Mouse (Mus musculus) midbrain, embryonic 13.5 days (tissue): Measurements from ENCODE around the gene Taar8b. TPM values are rescaled to one million over a fixed set of nuclear protein-coding genes. Genes with fewer than 3 reads are reported as not detected.
"Not testable (repeated sequence)": the region's sequence is repeated elsewhere in the genome, so short reads cannot be mapped to it uniquely, and the experiment has no call there.

Experiments
- ATAC-seq: fragments of 200-750 bp; cut with Nextera tagmentation; 2 replicates; pipeline ENCODE4 v1.8.0; 2017; ENCODE audit warnings: mild to moderate bottlenecking, moderate TSS enrichment, moderate library complexity
- H3K27ac ChIP-seq: fragments of 300-500 bp; sonication (generic); 2 replicates; pipeline ENCODE4 v1.5.1; 2015; ENCODE audit warnings: inconsistent platforms, mild to moderate bottlenecking, moderate library complexity
- H3K27me3 ChIP-seq: fragments of 300-500 bp; sonication (generic); 2 replicates; pipeline ENCODE4 v1.6.1; 2015; ENCODE audit warnings: mild to moderate bottlenecking, inconsistent platforms
- H3K36me3 ChIP-seq: fragments of 300-500 bp; sonication (generic); 2 replicates; pipeline ENCODE4 v1.6.1; 2015; ENCODE audit warnings: mild to moderate bottlenecking, inconsistent platforms
- H3K4me1 ChIP-seq: fragments of 300-500 bp; sonication (generic); replicated peaks from 2 replicates; pipeline ENCODE4 v1.6.1; 2015; ENCODE audit warnings: inconsistent platforms
- H3K4me2 ChIP-seq: fragments of 300-500 bp; sonication (generic); replicated peaks from 2 replicates; pipeline ENCODE4 v1.6.1; 2015; ENCODE audit warnings: moderate library complexity, mild to moderate bottlenecking, inconsistent platforms
- H3K4me3 ChIP-seq: fragments of 300-500 bp; sonication (generic); replicated peaks from 2 replicates; pipeline ENCODE4 v1.5.1; 2015; ENCODE audit warnings: mild to moderate bottlenecking, inconsistent platforms
- H3K9ac ChIP-seq: fragments of 300-500 bp; sonication (generic); replicated peaks from 2 replicates; pipeline ENCODE4 v1.6.1; 2015; ENCODE audit warnings: mild to moderate bottlenecking, inconsistent platforms
- H3K9me3 ChIP-seq: fragments of 300-500 bp; sonication (generic); 2 replicates; pipeline ENCODE4 v1.6.1; 2016; ENCODE audit warnings: mild to moderate bottlenecking, inconsistent platforms
- WGBS: fragments of 180-500 bp; shearing (Covaris S2); methylation state at CpG from one replicate; pipeline ENCODE4 v1.1.7; 2015; 5-methylcytosine and 5-hydroxymethylcytosine counted together
- polyA plus RNA-seq: library from polyadenylated mRNA; unstranded; fragments of >200 nt; fragmentation: Nextera tagmentation; extraction: Ambion mirVana; gene quantifications from 2 replicates; pipeline ENCODE4 v1.2.1, GENCODE M21; 2015

Gene Taar8b
- polyA plus RNA-seq: not detected in 2 replicates

GRCm38 (mm10) chr10:24092194-24092593, at the start of gene Taar8b:
Taar8b (minus strand) TSS chr10:24092294.
- no peak within 1 kb of the TSS for H3K4me2 ChIP-seq
- H3K36me3 ChIP-seq: no peaks in the 10 kb centered on the region
- 82% methylated on average over 2 of the region's 2 CpGs for WGBS
- H3K27me3 ChIP-seq: no peaks in the 10 kb centered on the region
- H3K9ac ChIP-seq: no peak within 1 kb of the TSS
- H3K9me3 ChIP-seq: no peaks in the 10 kb centered on the region
- no peak for ATAC-seq
- no peaks in the 10 kb centered on the region for H3K4me1 ChIP-seq
- H3K27ac ChIP-seq: no peak within 1 kb of the TSS
- H3K4me3 ChIP-seq: no peak within 1 kb of the TSS

DNA sequence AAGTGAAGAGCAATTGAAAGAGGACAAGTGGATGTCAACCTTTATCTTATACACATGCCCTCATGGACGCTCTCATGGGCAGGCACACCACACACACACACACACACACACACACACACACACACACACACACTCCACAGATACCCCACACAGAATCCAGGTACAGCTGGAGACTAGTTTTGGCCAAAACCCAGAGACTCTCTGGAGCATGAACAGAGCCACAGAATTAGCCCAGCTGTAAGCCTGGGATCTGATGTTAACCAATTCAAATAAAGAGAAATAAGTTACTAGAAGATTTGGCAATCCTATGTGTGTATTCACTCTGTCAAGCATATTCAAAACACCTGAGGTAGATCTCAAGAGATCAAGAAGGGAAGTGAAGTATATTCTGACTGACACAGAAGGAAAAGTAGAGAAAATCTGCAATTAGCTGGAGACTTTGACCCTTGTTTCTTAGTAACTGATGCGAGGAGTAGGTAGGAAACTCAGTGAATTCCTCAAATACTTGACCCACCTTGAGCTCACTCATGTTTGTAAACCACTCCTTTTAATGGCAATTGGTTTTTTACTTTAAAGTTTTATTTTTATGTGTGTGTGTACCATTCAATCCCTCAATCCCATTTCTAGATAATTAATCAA, 46.6 kb upstream of the Taar8b start:
- Histone ChIP-seq H3K4me3 (no peak overlapping the region), H3K27me3 (no peaks in the 10 kb centered on the region), H3K36me3 (no peaks in the 10 kb centered on the region), H3K4me1 (no peaks in the 10 kb centered on the region), H3K9me3 (no peaks in the 10 kb centered on the region), H3K4me2 (no peak overlapping the region), H3K9ac (no peak overlapping the region), H3K27ac (no peak overlapping the region)
- 85% methylated on average over 2 of the region's 2 CpGs for WGBS
- ATAC-seq: no peak

GRCm38 (mm10) chr10:24134071-24134645, 42.1 kb upstream of the Taar8b start:
- H3K9me3 ChIP-seq: no peaks in the 10 kb centered on the region
- no peak overlapping the region for H3K9ac ChIP-seq
- no peaks in the 10 kb centered on the region for H3K36me3 ChIP-seq
- ATAC-seq: no peak
- H3K27me3 ChIP-seq: no peaks in the 10 kb centered on the region
- no peak overlapping the region for H3K27ac ChIP-seq
- no peak overlapping the region for H3K4me2 ChIP-seq
- no peak overlapping the region for H3K4me3 ChIP-seq
- peaks cover 8% of the 10 kb centered on the region; the same call in 1 of the 2 replicates for H3K4me1 ChIP-seq
- 63% methylated on average over 7 of the region's 7 CpGs for WGBS

DNA sequence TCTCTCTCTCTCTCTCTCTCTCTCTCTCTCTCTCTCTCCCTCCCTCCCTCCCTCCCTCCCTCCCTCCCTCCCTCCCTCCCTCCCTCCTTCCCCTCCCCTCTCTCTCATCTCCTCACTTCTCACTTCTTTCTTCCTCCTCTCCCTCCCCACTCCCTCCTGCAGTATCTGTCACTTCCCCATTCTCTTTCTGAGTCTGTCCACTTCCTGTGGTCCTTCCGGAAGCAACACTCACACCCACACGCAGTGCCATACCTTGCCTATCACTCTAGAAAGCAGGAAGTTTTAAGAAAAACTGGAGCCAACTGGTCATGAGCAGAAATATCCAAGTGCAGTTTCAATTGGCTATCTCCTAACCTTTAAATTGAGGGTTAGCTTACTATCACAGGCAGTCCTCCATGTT, 41.0 kb upstream of the Taar8b start:
- H3K27ac ChIP-seq: no peak overlapping the region
- no peaks in the 10 kb centered on the region for H3K9me3 ChIP-seq
- no peak overlapping the region for H3K4me2 ChIP-seq
- ATAC-seq: no peak
- WGBS: 62% methylated on average over 2 of the region's 2 CpGs
- peaks cover 8% of the 10 kb centered on the region; the same call in 1 of the 2 replicates for H3K4me1 ChIP-seq
- H3K4me3 ChIP-seq: no peak overlapping the region
- H3K36me3 ChIP-seq: no peaks in the 10 kb centered on the region
- H3K27me3 ChIP-seq: no peaks in the 10 kb centered on the region
- H3K9ac ChIP-seq: no peak overlapping the region

- no peaks in the 10 kb centered on the region for H3K36me3 ChIP-seq
- peaks cover 8% of the 10 kb centered on the region; the same call in 1 of the 2 replicates for H3K4me1 ChIP-seq
- 6% methylated on average over 5 of the region's 5 CpGs for WGBS
- 0 out of 2 replicates have a peak overlapping the region, but pooled peaks have one; percentile 7 for H3K9ac ChIP-seq
- H3K4me3 ChIP-seq: no peak overlapping the region
- no peak overlapping the region for H3K4me2 ChIP-seq
- H3K27me3 ChIP-seq: no peaks in the 10 kb centered on the region
- no peaks in the 10 kb centered on the region for H3K9me3 ChIP-seq
- ATAC-seq: no peak
- H3K27ac ChIP-seq: no peak overlapping the region
Measured at GRCm38 (mm10) chr10:24132273-24132672, 40.2 kb upstream of the Taar8b start.

DNA sequence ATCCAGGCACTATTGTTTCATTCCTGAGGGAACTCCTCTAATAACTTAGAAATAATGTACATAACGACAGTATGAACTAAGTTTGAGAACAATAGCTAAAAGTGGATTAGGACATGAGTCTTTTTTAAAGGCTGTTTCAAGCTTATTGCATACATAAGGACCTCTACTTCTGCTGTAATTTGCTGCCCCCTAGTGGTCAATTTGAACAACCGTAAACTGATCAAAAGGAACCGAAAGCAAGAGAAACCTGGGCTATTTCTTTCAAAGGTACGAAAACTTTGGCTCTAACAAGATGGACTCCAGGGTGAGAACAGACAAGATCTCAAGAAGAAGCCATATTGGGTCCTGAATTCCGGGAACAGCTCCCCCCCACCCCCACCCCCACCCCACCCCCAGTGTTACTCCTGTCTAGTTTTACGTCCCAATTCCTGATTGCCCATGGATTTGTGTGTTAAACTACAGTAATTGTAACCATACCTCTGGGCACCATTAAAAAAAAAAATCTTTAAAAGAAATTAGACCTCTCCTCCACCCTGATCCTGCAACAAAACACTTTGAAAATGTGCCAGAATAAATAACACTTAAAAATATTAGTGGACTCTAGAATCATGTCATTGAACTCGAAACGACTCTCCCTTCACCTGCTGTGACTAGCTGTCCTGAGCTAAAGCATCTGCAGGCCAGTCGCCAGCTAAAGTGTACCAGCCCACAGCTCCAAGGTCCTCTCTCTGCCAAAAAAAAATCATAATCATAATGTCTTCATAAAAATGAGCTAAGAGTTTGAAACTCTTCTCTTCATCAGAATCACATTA, 39.6 kb upstream of the Taar8b start:
- Histone ChIP-seq H3K27me3 (no peaks in the 10 kb centered on the region), H3K9ac (no peak overlapping the region), H3K4me3 (no peak overlapping the region), H3K4me2 (peak overlapping the region; percentile 32), H3K27ac (no peak overlapping the region), H3K36me3 (no peaks in the 10 kb centered on the region), H3K4me1 (peaks cover 8% of the 10 kb centered on the region; the same call in 1 of the 2 replicates), H3K9me3 (no peaks in the 10 kb centered on the region)
- WGBS: 27% methylated on average over 9 of the region's 9 CpGs
- peak; percentile 84 for ATAC-seq

DNA sequence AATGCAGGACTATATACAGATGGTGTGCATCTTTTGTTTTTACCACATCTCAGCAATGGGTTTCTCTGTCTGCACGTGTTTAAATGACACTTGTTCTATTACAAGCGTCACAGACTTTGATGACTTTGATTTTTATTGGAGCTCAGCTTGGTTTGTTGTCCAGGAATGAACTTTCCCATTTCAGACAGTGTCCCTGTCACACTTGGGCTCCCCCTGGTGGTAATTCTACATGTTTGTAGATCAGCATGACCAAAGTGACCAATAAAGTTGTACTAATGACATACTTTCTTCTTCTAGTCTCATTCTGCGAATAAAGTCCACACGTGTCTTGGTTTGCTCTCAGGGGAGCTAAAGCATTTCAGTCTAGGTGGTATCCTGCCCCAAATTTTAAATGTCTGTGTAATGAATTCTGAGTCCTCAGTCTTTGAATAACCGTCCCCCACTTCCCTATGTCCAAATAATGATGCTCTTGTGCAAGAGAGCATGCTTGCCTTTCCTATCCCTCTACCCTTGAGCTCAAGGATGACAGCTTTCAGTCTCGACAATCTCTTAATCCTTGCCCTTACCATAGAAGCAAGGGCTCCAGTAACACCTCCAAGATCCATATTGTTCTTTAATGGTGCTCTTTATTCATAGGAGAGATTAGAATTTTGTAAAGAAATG, 19.2 kb upstream of the Taar8b start:
- Histone ChIP-seq H3K4me3 (no peak overlapping the region), H3K9ac (no peak overlapping the region), H3K36me3 (no peaks in the 10 kb centered on the region), H3K4me1 (no peaks in the 10 kb centered on the region), H3K27ac (no peak overlapping the region), H3K9me3 (no peaks in the 10 kb centered on the region), H3K27me3 (no peaks in the 10 kb centered on the region), H3K4me2 (no peak overlapping the region)
- no peak for ATAC-seq
- WGBS: 49% methylated on average over 6 of the region's 6 CpGs

- not testable (repeated sequence) for H3K27ac ChIP-seq, H3K4me2 ChIP-seq, H3K36me3 ChIP-seq, H3K4me3 ChIP-seq, H3K27me3 ChIP-seq, ATAC-seq, H3K4me1 ChIP-seq, H3K9me3 ChIP-seq, H3K9ac ChIP-seq
- 87% methylated on average over 8 of the region's 8 CpGs for WGBS
Measured at GRCm38 (mm10) chr10:24109434-24109833, 17.3 kb upstream of the Taar8b start, which contains the start of gene Taar9. Taar9 (minus strand) TSS chr10:24109534.

DNA sequence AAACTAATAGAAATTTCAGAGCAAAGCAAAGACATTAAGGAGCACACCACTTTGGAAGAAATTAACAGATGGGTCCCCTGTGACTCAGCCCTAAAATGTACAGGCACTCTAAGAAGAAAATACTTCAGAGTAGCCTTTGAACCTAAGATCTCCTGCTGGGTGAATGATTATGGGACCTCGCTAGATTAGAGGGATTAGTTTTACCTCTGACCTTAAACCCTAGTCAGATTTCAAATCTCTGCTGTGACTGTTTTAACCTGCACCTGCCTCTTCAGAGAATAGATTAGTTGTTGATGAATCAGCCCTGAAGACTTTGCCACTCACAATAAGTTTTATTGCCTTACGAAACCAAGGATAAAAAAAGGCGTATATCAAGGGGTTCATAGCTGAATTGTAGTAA, 16.1 kb upstream of the Taar8b start:
- ATAC-seq: no peak

GRCm38 (mm10) chr10:24107747-24108146, 15.7 kb upstream of the Taar8b start:
- Histone ChIP-seq H3K9ac (no peak overlapping the region), H3K9me3 (no peaks in the 10 kb centered on the region), H3K4me3 (no peak overlapping the region), H3K27ac (no peak overlapping the region), H3K27me3 (no peaks in the 10 kb centered on the region), H3K4me2 (no peak overlapping the region), H3K4me1 (no peaks in the 10 kb centered on the region), H3K36me3 (no peaks in the 10 kb centered on the region)
- no peak for ATAC-seq
- 67% methylated on average over 5 of the region's 5 CpGs for WGBS

More for the DNA sequence above, 16.1 kb upstream of the Taar8b start:
- Histone ChIP-seq H3K27ac (no peak overlapping the region), H3K9ac (no peak overlapping the region), H3K9me3 (no peaks in the 10 kb centered on the region), H3K36me3 (no peaks in the 10 kb centered on the region), H3K4me3 (no peak overlapping the region), H3K4me2 (no peak overlapping the region), H3K27me3 (no peaks in the 10 kb centered on the region), H3K4me1 (no peaks in the 10 kb centered on the region)
- 38% methylated on average over 3 of the region's 3 CpGs for WGBS

- H3K4me3 ChIP-seq, H3K27ac ChIP-seq, H3K9me3 ChIP-seq, H3K4me1 ChIP-seq, ATAC-seq, H3K4me2 ChIP-seq, H3K9ac ChIP-seq, H3K27me3 ChIP-seq, H3K36me3 ChIP-seq: not testable (repeated sequence)
- 57% methylated on average over 1 of the region's 1 CpGs for WGBS
Measured at GRCm38 (mm10) chr10:24103299-24103698, 11.2 kb upstream of the Taar8b start.

DNA sequence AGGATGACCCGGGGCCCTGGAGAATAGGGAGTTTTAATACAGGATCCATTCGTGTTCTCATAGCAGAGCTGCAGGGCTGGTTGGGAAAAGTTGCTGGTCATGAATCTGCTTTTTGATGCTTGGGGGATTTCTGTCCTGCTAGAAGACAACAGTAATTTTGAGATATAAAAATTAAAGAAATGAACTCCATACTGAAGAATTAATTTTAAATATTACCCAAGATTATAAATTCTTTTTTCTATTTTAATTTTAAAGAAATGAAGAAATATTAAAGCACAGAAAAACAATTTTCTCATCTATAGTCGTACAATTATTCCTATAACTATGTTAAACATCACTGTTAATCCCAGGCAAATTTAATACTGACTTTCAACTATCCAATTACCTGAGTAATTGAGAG, 9.7 kb upstream of the Taar8b start, which contains the start of gene Taar8c:
Gene Taar8c, minus strand, starts transcription at position 101 of the 400 bp plus-strand sequence.
- not testable (repeated sequence) for H3K4me2 ChIP-seq, H3K27me3 ChIP-seq, H3K9ac ChIP-seq, H3K4me1 ChIP-seq, H3K9me3 ChIP-seq, H3K27ac ChIP-seq, H3K36me3 ChIP-seq, H3K4me3 ChIP-seq, ATAC-seq
- 92% methylated on average over 1 of the region's 3 CpGs for WGBS
